Mouse (Mus musculus): Measurements from ENCODE around the gene Clcn6.

The Clcn6 gene

DNA sequence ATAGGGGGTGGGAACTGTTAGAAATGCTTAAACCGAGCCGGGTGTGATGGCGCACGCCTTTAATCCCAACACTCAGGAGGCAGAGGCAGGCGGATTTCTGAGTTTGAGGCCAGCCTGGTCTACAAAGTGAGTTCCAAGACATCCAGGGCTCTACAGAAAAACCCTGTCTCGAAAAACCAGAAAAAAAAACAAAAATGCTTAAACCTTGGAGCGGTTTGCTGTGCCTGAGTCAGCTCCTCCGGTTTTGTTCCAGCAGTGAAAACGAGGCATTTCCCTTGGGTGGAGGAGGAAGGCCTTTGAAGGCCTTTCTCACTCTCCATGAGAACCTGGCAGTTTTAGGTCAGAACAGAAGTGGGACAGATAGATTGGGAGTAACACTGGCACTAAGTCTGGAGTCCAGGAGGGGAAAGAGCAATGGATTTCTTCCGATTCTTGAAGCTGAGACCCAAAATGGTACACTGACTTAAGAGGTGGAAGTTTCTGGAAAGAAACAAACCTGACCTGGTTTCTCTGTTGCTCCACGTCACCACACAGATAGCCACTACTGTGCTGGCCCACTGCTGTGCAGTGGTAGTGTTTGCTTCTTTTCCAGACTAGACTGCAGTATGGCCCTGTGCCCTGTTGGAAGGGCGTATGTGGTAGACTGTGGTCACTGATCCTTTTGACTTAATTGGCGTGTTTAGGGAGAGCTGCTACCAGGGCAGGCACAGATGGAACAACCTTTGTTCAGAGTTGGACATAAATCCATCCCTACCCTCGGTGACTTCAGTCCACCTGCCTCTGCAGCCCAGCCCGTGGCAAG is 1.6 kb upstream of the Clcn6 start:
- peak; percentile 15 for DNase-seq (ENCODE audit: low spot score)

DNA sequence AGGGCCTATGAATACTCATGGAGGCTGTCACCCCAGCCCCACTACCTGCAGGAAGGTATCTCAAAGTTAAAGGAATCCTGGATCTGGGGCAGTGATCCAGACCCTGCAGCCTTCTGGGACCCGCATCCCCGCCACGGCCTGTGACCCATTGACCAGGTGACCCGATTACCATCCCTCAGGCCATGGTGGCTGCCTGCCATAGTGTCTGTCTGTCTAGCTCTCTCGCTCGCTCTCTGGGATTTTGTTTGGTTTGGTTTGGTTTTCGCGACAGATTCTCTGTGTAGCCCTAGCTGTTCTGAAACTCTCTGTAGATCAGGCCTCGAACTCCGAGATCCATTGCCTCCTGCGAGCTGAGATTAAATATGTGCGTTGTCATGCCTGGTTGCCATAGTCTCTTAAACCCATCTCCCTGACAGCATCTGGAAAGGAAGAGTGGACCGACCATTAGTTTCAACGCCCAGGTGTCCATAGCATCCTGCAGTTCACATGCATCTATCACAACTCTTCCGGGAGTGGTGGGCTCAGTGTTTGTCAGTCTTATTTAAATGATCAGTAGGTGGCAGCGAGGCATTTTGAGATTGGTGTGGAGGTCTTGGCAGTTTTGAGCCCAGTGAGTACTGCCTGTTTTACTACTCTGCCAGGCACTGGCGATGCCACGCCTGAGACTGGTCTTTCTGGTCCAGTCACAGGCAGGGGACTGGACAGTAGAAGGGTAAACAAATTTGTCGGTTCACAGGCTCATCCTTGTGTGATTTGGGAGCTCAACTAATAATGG is 820 bp upstream of the Clcn6 start:
- DNase-seq (ENCODE audit: low spot score): peak; percentile 56

DNA sequence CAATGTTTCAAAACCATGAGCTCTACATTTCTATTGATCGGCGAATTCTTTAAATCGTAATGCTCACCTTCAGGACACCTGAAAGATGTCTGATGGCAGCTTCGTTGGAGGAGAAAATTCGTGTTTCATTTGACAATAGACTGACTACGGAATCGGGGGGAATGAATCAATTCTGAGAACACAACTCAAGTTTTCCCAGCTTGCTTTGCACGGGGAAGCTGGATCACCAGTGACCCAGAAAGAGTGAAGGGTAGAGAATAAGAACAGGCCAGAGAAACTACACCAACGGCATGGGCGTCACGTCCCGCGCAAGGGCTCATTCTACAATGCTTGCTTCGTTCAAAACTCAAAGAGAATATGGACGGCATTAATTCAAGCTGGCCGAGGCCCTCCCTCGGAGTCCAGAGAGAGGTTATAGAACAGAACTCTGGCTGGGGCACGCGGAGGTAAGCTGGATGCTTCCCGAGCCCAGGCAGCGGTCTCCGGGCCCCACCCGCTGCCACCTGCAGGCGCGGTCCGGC is 482 bp downstream of the Clcn6 start:
- no peak for DNase-seq (ENCODE audit: low spot score)

DNA sequence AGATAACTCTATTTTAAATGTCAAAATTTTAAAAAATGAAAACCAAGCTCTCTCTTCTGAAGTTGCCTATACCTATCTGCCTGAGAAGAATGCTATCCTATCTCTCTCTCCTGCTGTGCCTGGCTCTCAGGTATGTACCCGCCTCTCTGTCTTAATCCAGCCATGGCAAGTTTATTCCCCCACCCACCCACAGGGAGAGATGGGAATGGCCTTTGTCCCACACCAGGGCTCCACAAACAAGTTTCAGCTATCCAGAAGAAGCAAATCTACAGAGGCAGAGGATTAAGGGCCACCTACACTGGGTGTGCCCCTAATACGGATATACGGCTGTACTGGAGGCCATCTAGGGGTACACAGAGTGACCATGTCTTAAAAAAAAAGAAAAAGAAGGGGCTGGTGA is 3.2 kb downstream of the Clcn6 start:
- DNase-seq (ENCODE audit: low spot score): no peak

DNA sequence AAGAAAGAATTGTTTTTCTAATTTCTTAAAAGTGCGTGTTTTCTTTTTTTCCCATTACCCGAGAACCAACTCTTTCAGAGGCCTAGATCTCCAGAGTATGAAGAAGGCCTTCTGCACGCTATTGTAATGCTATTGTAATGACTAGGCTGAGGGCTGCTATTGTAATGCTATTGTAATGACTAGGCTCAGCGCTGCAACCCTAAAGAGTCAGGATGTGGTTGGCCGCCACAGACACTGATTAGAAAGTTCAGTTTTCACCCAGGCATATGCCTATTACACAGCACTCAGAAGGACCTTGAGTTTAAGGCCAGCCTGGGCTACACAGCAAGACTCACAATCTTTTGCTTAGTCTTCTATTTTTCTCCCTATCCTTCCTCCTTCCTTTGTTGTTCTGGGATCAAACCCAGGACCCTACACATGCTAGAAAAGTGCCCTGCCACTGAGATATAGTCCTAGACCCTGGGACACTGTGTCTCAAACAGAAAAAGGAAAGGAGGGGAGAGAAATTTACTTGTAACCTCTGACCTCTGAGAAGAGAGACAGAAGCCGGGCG is 4.7 kb downstream of the Clcn6 start:
- DNase-seq (ENCODE audit: low spot score): no peak

DNA sequence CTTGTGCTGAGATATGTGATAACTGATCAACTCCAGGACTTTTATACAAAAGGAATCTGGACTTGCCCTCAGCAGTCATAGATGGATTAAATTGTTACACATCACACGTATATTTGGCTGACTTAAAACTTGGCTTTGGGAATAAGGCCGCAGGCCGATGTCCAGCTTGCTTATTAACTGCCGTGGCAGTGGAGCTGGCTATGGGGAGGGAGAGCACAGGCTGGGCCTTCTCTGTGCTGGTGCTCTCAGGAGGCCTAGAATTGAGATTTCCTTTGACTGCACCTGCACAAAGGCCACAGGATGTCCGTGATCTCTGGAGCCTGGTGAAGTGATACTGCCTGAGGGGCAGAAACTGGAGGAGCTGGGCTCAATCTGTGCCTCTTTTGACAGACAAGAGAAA is 8.1 kb downstream of the Clcn6 start:
- DNase-seq (ENCODE audit: low spot score): no peak

DNA sequence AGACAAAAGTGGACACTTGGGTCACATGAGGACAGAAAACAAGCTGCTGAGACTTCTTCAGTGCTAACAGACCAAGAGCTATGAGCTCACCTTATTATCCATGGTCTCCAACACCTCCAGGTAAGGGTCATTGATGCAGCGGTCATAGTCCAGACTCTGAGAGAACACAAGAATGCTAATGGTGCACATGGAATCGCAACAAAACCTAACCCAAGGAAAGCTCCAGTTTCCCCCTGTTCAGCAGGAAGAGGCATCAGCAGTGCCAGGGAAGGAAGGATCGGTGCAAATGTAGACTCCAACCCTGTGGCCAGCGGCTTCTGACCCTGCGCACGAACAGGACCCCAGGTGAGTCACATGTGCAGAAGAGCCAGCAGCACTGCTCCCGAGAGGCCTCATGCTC is 9.3 kb downstream of the Clcn6 start:
- no peak for DNase-seq (ENCODE audit: low spot score)

DNA sequence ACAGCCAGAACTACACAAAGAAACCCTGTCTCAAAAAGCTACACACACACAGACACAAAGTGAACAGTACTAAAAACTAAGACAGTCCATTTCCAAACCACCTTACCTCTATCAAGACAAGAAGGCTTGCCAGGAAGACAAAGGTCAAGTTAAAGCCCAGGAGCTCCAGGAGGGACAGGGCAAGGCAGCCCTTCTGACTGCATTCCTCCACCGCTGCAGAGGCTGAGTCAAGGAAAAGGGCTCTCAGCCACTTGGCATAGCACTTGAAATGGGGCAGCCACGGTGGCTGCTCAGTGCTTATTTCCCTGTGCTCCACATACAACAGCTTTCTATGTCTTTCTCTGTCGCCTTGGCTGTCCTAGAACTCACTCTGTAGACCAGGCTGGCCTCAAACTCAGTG is 14.6 kb downstream of the Clcn6 start:
- DNase-seq (ENCODE audit: low spot score): no peak

DNA sequence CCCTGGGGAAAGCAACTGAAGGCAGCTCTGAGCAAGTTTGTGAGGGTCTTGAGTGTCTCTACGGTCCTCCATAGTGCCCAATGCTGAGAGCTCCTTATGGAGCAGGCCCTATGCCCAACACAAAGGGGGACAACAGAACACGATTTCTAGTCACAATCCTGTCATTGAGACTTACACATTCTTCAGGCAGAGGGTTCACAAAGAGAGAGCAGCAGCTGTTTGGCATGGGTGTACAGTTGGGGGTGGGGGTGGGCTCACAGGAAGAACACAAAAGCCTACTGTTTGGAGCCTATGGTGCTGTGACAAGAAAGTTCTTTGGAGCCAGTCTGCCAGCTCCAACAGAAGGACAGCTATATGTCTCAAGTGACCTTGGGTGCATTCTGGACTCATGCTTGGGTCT is 20.2 kb downstream of the Clcn6 start:
- DNase-seq (ENCODE audit: low spot score): no peak

DNA sequence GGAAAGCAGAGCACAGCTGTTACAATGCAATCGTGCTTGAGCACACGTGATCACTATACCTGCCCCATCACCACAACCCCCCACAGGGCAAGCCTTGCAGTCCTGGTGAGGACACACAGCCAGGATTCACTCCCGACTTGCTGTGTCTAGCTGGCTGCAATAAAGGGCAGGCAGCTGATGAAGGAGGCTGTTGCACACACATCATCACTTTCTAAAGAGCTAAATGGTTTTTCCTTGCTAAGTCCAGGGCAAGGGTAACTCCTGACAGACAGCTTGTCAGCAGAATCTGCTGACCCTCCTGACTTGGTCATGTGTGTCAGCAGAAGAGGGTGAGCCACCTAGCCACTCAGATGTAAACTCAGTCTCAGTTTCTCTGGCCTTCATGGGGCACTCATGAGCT is 21.6 kb downstream of the Clcn6 start:
- no peak for DNase-seq (ENCODE audit: low spot score)

DNA sequence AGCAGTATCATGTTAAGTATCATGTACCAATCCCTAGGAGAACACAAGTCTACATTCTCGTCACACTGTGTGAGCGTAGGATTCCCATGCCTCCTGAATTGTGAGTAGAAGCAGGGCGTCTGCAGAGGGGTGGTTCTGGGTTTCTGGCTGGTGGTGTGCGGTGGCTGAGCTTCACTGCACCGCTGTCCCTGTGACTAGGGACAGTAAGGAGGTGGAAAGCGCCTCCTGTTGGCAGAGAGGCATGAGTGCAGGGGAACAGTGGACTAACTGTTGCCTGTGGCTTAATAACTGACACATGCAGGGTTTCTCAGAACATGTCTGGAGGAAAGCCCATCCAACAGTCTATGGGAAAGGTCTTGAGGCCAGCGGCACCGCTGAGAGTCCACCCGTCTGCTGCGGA is 23.2 kb downstream of the Clcn6 start:
- DNase-seq (ENCODE audit: low spot score): no peak

DNA sequence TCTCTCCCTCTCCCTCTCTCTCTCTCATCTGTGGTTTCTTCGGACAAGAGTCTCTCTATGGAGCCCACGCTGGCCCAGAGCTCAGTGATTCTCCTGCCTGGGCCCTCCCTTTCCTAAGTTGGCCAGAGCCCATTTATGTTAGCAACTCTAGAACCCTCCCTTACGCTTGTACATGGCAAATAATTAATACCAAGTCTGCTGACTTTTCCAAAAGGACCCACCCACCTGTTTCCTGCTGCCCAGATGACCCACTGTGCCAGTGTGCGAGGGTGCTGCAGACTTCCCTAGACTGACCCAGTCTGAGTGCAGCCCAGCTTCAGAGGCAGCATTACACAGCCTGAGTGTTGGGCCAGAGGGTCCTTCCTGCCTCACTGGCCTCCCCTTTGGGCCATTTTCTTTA is 26.4 kb downstream of the Clcn6 start:
- no peak for DNase-seq (ENCODE audit: low spot score)

DNA sequence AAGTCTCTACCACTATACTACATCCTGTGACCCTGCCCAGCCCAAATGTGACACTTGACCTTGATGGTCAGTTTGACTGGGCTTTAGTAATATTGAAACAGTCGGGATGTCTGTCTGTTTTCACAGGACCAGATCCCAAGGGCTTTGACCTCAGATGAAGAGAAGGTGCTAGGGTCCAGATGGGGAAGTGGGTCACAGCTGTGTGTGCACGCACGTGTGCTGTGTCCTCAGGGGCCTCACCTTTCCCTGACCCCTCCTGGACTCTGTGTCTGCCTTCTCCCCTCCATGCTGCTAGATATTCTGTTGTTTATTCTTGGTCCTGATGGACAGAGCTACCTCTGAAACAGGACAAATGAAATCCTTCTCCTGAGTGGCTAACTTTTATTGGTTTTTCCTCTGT is 27.3 kb downstream of the Clcn6 start:
- no peak for DNase-seq (ENCODE audit: low spot score)

DNA sequence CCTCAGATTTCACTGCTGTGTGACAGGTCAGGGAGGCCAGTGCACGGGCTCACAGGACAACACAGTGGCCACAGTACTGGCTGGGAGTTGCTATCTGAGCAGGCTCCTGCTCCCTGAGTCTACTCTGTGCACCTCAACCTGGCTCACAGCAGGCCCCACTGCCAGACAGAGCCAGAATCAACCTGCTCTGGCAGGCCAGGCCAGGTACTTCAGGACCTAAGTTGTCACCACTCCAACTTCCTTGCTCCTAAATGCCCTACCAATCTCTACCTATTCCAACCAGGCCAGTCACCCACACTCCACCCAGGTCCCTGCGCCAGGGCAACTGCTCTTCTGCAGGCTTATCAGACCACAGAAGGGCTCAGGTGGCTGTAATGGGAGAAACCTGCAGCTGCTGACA is 29.0 kb downstream of the Clcn6 start:
- DNase-seq (ENCODE audit: low spot score): no peak

DNA sequence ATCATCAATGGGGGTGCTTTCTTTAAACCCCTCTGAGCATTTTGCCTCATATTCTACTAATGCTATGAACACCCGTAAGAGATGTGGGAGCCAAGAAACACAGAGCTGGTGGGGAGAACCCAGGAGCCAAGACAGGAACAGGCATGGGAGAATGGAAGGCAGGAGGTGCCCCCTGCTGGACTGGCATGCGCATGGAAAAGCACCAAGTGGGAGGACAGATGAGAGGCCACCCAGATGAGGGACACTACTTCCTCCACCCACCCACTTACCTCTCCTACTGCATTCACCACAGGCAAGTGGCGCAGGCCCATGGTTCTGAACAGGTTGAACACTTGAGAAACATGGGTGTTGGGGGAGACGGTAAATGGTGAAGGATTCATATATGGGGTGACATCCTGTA is 30.2 kb downstream of the Clcn6 start:
- DNase-seq (ENCODE audit: low spot score): peak; percentile 42

DNA sequence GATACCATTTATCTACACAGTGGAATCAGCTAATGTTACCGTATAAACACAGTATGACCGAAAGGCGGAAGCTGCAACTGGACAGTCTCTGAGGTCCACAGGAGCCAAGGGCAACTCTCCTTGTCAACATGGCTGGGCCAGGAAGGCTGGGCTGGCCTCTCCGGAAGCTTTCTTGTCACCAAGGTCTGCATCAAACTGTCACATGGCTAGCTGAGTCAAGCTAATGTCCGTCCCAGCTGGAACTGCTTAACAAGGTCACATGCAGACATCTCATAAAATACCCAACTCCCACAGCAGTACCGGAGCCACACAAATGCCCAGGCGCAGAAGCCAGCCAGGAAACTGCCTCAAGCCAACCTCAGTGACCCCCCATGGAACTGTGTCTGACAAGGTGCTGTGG is 34.3 kb downstream of the Clcn6 start:
- DNase-seq (ENCODE audit: low spot score): no peak

DNA sequence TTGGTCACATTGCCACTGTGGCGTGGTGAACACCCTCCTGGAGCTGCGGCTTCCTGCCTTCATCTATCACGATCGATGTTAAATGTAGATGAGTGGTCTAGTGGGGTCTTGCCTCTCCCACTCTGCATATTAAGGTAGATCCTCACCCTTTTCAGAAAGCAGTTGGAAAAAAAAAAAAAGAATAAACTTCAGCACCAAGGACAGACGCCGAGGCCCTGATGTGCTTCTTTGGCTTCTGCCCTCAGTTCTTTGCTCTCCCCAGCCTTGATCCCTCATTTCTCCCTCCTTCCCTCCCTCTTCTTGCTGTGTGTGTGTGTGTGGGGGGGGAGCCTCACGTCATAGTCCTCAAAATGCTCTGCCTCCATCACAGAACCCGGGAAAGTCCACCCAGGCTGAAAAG is 36.8 kb downstream of the Clcn6 start:
- DNase-seq (ENCODE audit: low spot score): no peak

DNA sequence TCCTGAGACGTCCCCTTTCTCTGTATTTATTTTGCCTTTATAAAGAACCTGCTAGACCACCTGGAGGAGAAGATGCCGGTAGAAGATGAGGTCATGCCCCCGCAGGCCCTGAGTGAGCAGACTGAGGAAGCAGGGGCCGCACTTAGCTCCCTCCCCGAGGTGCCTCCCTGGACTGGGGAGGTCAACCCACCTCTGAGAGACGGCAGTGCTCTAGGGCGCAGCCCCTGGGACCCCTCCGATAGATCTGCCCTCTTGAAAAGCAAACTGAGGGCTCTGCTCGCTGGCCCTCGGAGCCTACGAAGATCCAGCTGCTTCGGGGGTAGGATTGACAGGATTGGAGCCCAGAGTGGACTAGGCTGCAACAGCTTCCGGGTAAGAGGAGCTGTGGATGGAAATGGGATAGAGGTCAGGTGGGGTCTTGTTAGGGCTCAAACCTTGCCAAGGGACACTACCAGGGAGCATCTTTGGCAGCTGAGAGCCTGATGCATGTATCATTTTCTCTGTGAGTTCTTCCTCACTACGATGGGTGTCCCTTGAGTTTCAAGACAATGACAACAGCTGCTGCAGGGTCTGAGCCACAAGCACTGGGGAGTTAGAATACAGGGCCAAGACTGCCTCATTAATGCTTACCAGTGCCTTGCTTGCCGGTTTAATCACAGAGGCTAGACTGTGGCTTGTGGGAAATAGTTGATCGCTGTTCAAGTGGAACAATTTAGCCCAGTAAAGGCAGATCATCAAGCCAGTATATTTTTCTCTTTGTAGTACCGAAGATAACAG is 37.4 kb downstream of the Clcn6 start:
- no peak for DNase-seq (ENCODE audit: low spot score)

DNA sequence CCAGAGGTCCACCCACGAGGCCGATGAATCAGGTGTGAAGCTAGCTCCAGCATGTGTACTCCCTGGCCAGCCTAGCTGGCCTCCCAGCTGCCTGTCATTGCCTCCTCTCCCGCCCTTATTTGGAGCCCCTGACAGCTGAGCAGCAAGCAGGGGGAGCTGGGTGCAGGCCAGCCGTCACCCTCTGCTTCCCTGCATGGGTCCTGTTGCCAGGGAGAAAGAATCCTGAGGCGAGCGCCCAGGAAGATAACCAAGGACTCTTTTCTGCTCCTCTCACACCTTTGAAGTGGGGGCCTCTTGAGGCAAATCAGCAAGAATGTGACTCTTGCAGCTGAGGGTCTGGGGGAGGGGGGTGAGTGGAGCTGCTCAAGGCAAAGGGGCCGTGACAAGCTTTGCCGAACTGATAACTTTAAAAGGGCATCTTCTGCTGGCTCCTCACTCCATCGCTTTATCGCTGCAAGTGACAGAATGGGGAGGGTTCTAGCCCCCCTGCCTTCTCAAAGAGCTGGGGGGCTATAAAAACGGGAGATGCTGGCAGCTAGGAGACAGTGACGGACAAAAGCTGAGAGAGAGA is 38.3 kb downstream of the Clcn6 start, which contains the start of gene Nppa:
TSS of gene Nppa (plus strand) at position 521 of the 571 bp plus-strand sequence.
- DNase-seq (ENCODE audit: low spot score): no peak

DNA sequence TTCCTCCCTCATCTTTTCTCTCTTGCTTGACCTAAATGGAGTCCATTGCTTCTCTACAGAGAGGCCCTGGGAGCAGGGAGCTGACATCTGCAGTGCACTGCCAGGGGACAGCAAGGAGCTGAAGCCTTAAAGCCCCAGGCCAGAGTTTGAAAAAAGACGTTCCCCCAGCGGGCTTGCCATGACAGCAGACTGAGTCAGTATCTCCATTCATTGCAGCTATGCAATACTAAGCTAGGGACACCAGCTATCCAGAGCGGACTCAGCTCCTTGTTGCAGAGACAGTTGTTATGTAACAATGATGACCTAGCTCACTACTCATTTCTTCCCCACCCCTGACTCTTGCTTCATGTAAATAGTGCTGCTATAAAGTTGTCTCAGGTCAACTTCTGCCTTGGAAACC is 43.3 kb downstream of the Clcn6 start:
- DNase-seq (ENCODE audit: low spot score): no peak

DNA sequence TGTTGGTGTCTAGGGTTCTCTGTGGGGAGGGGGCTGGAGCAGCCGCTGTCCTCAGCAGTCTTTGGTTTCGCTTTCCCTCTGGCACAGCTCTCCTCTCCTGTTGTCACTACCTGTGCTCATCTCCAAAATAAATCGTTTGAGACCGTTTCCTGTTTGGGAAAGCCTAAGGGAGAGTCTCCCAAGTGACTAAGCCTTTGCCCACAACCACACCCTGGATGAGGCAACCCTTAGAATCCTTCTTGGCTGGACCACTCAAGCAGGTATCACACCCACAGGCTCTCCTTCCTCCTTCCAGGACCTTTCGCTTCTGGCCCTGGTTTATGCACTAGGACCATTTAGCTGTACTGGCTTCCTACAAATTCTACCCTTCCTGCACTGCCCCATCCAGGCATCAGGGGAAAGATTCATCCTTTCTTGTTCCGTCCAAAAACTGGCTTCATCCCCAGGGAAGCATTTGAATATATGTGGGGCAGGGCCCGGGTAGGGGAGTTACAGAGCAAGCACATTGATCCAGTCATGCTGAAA is 45.0 kb downstream of the Clcn6 start:
- DNase-seq (ENCODE audit: low spot score): no peak

Measured in urinary bladder, postnatal 14 days (tissue).